31 mouse cellular contexts compared by ENCODE assay signal in the genomic region with DNA sequence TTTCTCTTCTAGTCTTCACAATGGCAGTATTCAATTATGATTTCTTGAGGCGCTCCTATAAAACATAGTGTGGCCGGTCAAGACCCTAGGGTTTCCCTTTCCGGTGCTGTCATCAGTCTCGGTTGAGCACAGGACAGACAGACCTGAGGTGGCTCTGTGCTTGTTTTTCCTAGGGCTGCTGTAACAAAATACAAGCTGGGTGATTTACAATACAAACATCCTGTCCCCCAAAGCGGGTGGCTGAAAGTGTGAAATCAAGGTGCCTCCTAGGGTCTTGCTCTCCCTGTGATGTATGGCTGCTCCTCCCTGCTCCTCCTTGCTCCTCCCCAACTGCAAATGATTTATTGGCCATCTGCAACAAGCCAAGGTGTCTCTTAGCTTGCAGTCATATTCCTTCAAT. TPM values are rescaled to one million over a fixed set of nuclear protein-coding genes. Genes with fewer than 3 reads are reported as not detected.
A peak's percentile ranks its signal among the peaks of the same experiment; 100 is the strongest.
DNase-seq lines count a peak whose midpoint lies in the region; ATAC-seq and TF ChIP-seq lines count a peak whose summit lies in the region.
"Had no signal": no experiment of that assay in that cellular context is flagged by ENCODE, and none has a peak within 500 bp of the region (broad histone marks: within the 10 kb centered on the region; RNA-seq: fewer than 3 reads in every experiment).

No protein-coding gene starts in this region.

- H3K27ac ChIP-seq in kidney, postnatal 0 days = no peak overlapping the region
- no peak overlapping the region for H3K27ac ChIP-seq in neural tube, embryonic 15.5 days (replicated peaks)
- peak overlapping the region; percentile 57; the same call in 1 of the 2 replicates for H3K27ac ChIP-seq in small intestine, adult 2 months (ENCODE audit: insufficient read depth, low read depth, low read length)
- H3K27ac ChIP-seq: gastrocnemius, adult 2 months; heart, adult 2 months; hindbrain, embryonic 13.5 days; layer of hippocampus, adult 2 months; midbrain, embryonic 10.5 days; neural tube, embryonic 13.5 days; stomach, embryonic 15.5 days had no signal

- no peaks in the 10 kb centered on the region for H3K36me3 ChIP-seq in kidney, postnatal 0 days (ENCODE audit: insufficient read depth, low read length)
- H3K36me3 ChIP-seq in neural tube, embryonic 15.5 days = no peaks in the 10 kb centered on the region
- H3K36me3 ChIP-seq in small intestine, adult 2 months (ENCODE audit: control insufficient read depth, insufficient read depth, low read length) = no peaks in the 10 kb centered on the region
- H3K36me3 ChIP-seq: heart, embryonic 12.5 days; hindbrain, embryonic 13.5 days; midbrain, embryonic 10.5 days; neural tube, embryonic 13.5 days; stomach, embryonic 15.5 days had no signal

- H3K27me3 ChIP-seq in kidney, postnatal 0 days (ENCODE audit: insufficient read depth, low read length) = no peaks in the 10 kb centered on the region
- H3K27me3 ChIP-seq in neural tube, embryonic 15.5 days (replicated peaks) = no peaks in the 10 kb centered on the region; the same call in 1 of the 2 replicates
- no peaks in the 10 kb centered on the region for H3K27me3 ChIP-seq in small intestine, adult 2 months (ENCODE audit: control insufficient read depth, insufficient read depth, low read length)
- H3K27me3 ChIP-seq: CH12.LX; heart, embryonic 12.5 days; hindbrain, embryonic 13.5 days; stomach, embryonic 15.5 days had no signal

- H3K4me3 ChIP-seq in kidney, postnatal 0 days (replicated peaks; ENCODE audit: low read depth, low read length) = no peak overlapping the region
- H3K4me3 ChIP-seq in neural tube, embryonic 15.5 days (replicated peaks) = no peak overlapping the region
- H3K4me3 ChIP-seq in small intestine, adult 2 months (ENCODE audit: low read depth, low read length) = no peak overlapping the region
- H3K4me3 ChIP-seq: gastrocnemius, adult 2 months; heart, adult 2 months; heart, embryonic 12.5 days; hindbrain, embryonic 13.5 days; layer of hippocampus, adult 2 months; midbrain, embryonic 10.5 days; myocyte; neural tube, embryonic 13.5 days; stomach, embryonic 15.5 days had no signal

- no peak for TF ChIP-seq CTCF in kidney, postnatal 0 days (IDR thresholded peaks at IDR 0.05; ENCODE audit: low read depth)
- TF ChIP-seq CTCF in small intestine, adult 2 months (IDR thresholded peaks at IDR 0.05; ENCODE audit: extremely low read depth, insufficient read length, insufficient replicate concordance, low read depth, low read length) = no peak

- H3K9me3 ChIP-seq in kidney, postnatal 0 days (replicated peaks; ENCODE audit: low read length) = no peaks in the 10 kb centered on the region
- no peaks in the 10 kb centered on the region for H3K9me3 ChIP-seq in neural tube, embryonic 15.5 days (replicated peaks)
- H3K9me3 ChIP-seq: heart, embryonic 12.5 days; hindbrain, embryonic 13.5 days; midbrain, embryonic 10.5 days; neural tube, embryonic 13.5 days; stomach, embryonic 15.5 days had no signal

- WGBS in kidney, postnatal 0 days = 23% methylated on average over 5 of the region's 5 CpGs
- 49% methylated on average over 5 of the region's 5 CpGs for WGBS in neural tube, embryonic 15.5 days
- 86% methylated on average over 5 of the region's 5 CpGs for WGBS in small intestine, adult 2 months

- DNase-seq in embryo, embryonic 10 days (ENCODE audit: low spot score) = peak; percentile 12
- DNase-seq in embryo, embryonic 11 days = no peak
- DNase-seq in kidney, postnatal 0 days (ENCODE audit: low spot score) = peak; percentile 69
- DNase-seq in kidney, adult 11 months = no peak
- DNase-seq in neural tube, embryonic 10.5 days (ENCODE audit: extremely low spot score, low spot score) = peak; percentile 16
- no peak for DNase-seq in gastrocnemius, postnatal 25 days
- DNase-seq: cerebellum, adult 2 months; cerebellum, postnatal 14 days; gastrocnemius, adult 2 months; heart, adult 2 months; heart, postnatal 4 days; layer of hippocampus, postnatal 36 days; left cerebral cortex, postnatal 4 days; lung, embryonic 14.5 days; lung, postnatal 14 days; retina, postnatal 1 day; right cerebral cortex, postnatal 14 days had no signal

- H3K4me2 ChIP-seq in kidney, postnatal 0 days (ENCODE audit: low read length) = no peak overlapping the region
- no peak overlapping the region for H3K4me2 ChIP-seq in neural tube, embryonic 15.5 days
- H3K4me2 ChIP-seq: heart, embryonic 12.5 days; hindbrain, embryonic 13.5 days; lung, embryonic 14.5 days; neural tube, embryonic 13.5 days; stomach, embryonic 15.5 days had no signal

- ATAC-seq in kidney, postnatal 0 days (replicated peaks; ENCODE audit: low FRiP score, low read depth) = no peak; the same call in 1 of the 2 replicates
- no peak for ATAC-seq in neural tube, embryonic 15.5 days (ENCODE audit: low FRiP score)
- ATAC-seq: activated CD4-positive, CD25-positive, alpha-beta regulatory T cell, adult 4 months; forebrain, embryonic 16.5 days; intestine, postnatal 0 days; midbrain, embryonic 16.5 days had no signal

- peaks cover 5% of the 10 kb centered on the region; the same call in 1 of the 2 replicates for H3K4me1 ChIP-seq in kidney, postnatal 0 days (replicated peaks; ENCODE audit: insufficient read depth, low read length)
- H3K4me1 ChIP-seq in neural tube, embryonic 15.5 days = peaks cover 11% of the 10 kb centered on the region
- H3K4me1 ChIP-seq in small intestine, adult 2 months (ENCODE audit: control insufficient read depth, insufficient read depth, insufficient read length, low read length) = no peaks in the 10 kb centered on the region

- H3K9ac ChIP-seq in kidney, postnatal 0 days (ENCODE audit: low read depth, low read length) = no peak overlapping the region
- no peak overlapping the region for H3K9ac ChIP-seq in neural tube, embryonic 15.5 days (replicated peaks)
- H3K9ac ChIP-seq: heart, embryonic 12.5 days; hindbrain, embryonic 13.5 days; lung, embryonic 14.5 days; neural tube, embryonic 13.5 days; stomach, embryonic 15.5 days had no signal

- TF ChIP-seq POLR2A in small intestine, adult 2 months (IDR thresholded peaks at IDR 0.05; ENCODE audit: low read depth, low read length) = no peak

RNA-seq across cellular contexts. Expression of a gene that starts 17.7 kb away (rescaled TPM):
- polyA plus RNA-seq in kidney, postnatal 0 days (2015; fragmentation: Nextera tagmentation; extraction: Ambion mirVana) = 0.83 and 0.96 TPM in 2 replicates
- 1.0 and 1.2 TPM in 2 replicates for polyA plus RNA-seq in neural tube, embryonic 15.5 days (2015; fragmentation: Nextera tagmentation; extraction: Ambion mirVana)
- 1.8 and 7.0 TPM in 2 replicates for polyA plus RNA-seq in small intestine, adult 2 months (2012; rRNA removed)
- total RNA-seq in gastrocnemius, postnatal 25 days (2021) = under 1 TPM; 0.43 to 0.49 TPM
- polyA plus RNA-seq: myocyte had no signal

Comparison
In these comparisons a context has a peak if more than half of its experiments do, and no peak if none do; other contexts are left out.
1. DNase-seq: peak in embryo, embryonic 10 days (single experiment), kidney, postnatal 0 days (single experiment) and neural tube, embryonic 10.5 days (single experiment); none in embryo, embryonic 11 days (single experiment), kidney, adult 11 months (single experiment) and gastrocnemius, postnatal 25 days (single experiment).